Mouse (Mus musculus) myocyte (in vitro differentiated cells): Measurements from ENCODE around the gene Bcl7b. TPM values are rescaled to one million over a fixed set of nuclear protein-coding genes. Genes with fewer than 3 reads are reported as not detected.

ENCODE experiments used
- H3K27me3 ChIP-seq: one replicate; pipeline ENCODE4 v1.6.1; 2011; ENCODE audit not compliant: control insufficient read depth, insufficient read depth, insufficient read length
- H3K36me3 ChIP-seq: one replicate; pipeline ENCODE4 v1.6.1; 2011; ENCODE audit not compliant: control insufficient read depth, insufficient read depth
- H3K4me2 ChIP-seq: one replicate; pipeline ENCODE4 v1.6.1; 2011; ENCODE audit warnings: low read depth, control low read depth
- H3K4me3 ChIP-seq: one replicate; pipeline ENCODE4 v1.5.1; 2011; ENCODE audit warnings: mild to moderate bottlenecking, control low read depth, moderate library complexity
- H3K79me2 ChIP-seq: one replicate; pipeline ENCODE4 v1.6.1; 2011; ENCODE audit not compliant: control insufficient read depth, insufficient read depth
- H3ac ChIP-seq: one replicate; pipeline ENCODE4 v1.6.1; 2011; ENCODE audit not compliant: control insufficient read depth, insufficient read length
- CEBPB ChIP-seq: IDR thresholded peaks from 2 replicates; pipeline ENCODE4 v1.6.1; 2011; ENCODE audit warnings: mild to moderate bottlenecking, moderate library complexity; ENCODE audit not compliant: poor library complexity, insufficient read depth, severe bottlenecking
- E2F4 ChIP-seq: IDR thresholded peaks from one replicate; pipeline ENCODE4 v1.6.1; 2011; ENCODE audit warnings: mild to moderate bottlenecking, control low read depth, moderate library complexity; ENCODE audit not compliant: insufficient read depth
- MAX ChIP-seq: IDR thresholded peaks from one replicate; pipeline ENCODE4 v1.6.1; 2011; ENCODE audit warnings: low read depth, mild to moderate bottlenecking, control low read depth
- MYOD1 ChIP-seq, 3 experiments: IDR thresholded peaks; one replicate each; pipeline ENCODE4 v1.6.1; 2011; ENCODE audit warnings: control low read depth in 2 of 3, low read depth in 2 of 3, mild to moderate bottlenecking in 2 of 3, moderate library complexity in 1 of 3; ENCODE audit not compliant: insufficient read length in 2 of 3, control insufficient read depth in 1 of 3
- MYOG ChIP-seq, 3 experiments: IDR thresholded peaks; one replicate each; pipeline ENCODE4 v1.6.1; 2011; ENCODE audit warnings: control low read depth in 2 of 3, low read depth in 2 of 3, mild to moderate bottlenecking in 2 of 3; ENCODE audit not compliant: insufficient read length in 2 of 3, control insufficient read depth in 1 of 3, insufficient read depth in 1 of 3
- POLR2A ChIP-seq: IDR thresholded peaks from one replicate; pipeline ENCODE4 v1.6.1; 2011; ENCODE audit warnings: low read depth, mild to moderate bottlenecking, control low read depth, moderate library complexity; ENCODE audit not compliant: insufficient read length
- POLR2AphosphoS2 ChIP-seq: IDR thresholded peaks from one replicate; pipeline ENCODE4 v1.6.1; 2011; ENCODE audit warnings: low read depth, control low read depth; ENCODE audit not compliant: insufficient read length
- REST ChIP-seq: IDR thresholded peaks from one replicate; pipeline ENCODE4 v1.6.1; 2011; ENCODE audit warnings: mild to moderate bottlenecking, control low read depth, moderate library complexity; ENCODE audit not compliant: insufficient read depth, insufficient read length
- SRF ChIP-seq: IDR thresholded peaks from one replicate; pipeline ENCODE4 v1.6.1; 2011; ENCODE audit warnings: low read depth; ENCODE audit not compliant: control insufficient read depth, insufficient read length
- TCF12 ChIP-seq: IDR thresholded peaks from one replicate; pipeline ENCODE4 v1.6.1; 2011; ENCODE audit warnings: mild to moderate bottlenecking, control low read depth; ENCODE audit not compliant: poor library complexity, insufficient read depth, severe bottlenecking
- TCF3 ChIP-seq: IDR thresholded peaks from one replicate; pipeline ENCODE4 v1.6.1; 2011; ENCODE audit warnings: low read depth, control low read depth; ENCODE audit not compliant: insufficient read length
- USF1 ChIP-seq: IDR thresholded peaks from one replicate; pipeline ENCODE4 v1.6.1; 2011; ENCODE audit warnings: low read depth, mild to moderate bottlenecking, control low read depth, moderate library complexity
- polyA plus RNA-seq: library from polyadenylated mRNA; unstranded; fragments of >200 nt; fragmentation: generic; extraction: Trizol; gene quantifications from one replicate; pipeline ENCODE4 v1.2.1, GENCODE M21; 2012; ENCODE audit warnings: missing spikeins

Bcl7b gene
- polyA plus RNA-seq, 1 experiment, result 37.3 TPM

DNA sequence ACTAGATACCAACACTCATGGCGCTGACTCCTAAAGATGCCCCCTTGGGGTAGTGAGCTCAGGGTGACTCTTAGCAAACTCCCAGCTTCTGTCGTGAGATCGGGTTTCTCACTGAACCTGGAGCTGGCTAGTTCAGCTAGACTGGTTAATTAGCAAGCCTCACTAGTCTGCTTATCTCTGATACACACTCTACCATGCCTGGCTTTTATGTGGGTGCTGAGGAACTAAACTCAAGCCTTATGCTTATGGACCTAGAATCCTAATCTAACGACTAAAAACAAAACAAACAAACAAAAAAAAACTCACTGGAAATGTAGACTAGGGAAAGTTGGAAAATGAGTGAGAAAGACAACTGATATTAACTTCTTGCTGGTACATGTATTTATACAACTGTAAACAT lies 23.6 kb upstream of the Bcl7b start:
- Histone ChIP-seq H3K36me3 (no peaks in the 10 kb centered on the region), H3K4me2 (no peak overlapping the region), H3K4me3 (no peak overlapping the region), H3K79me2 (no peaks in the 10 kb centered on the region), H3ac (no peak overlapping the region), H3K27me3 (peaks cover 36% of the 10 kb centered on the region)
- TF ChIP-seq CEBPB (no peak), USF1 (no peak), MYOG (IDR thresholded peaks at IDR 0.05; ENCODE audit: control insufficient read depth in 1 of 3, insufficient read depth in 1 of 3, insufficient read length in 2 of 3, low read depth in 2 of 3) (no peak), POLR2AphosphoS2 (no peak), MAX (no peak), SRF (no peak), E2F4 (no peak), TCF12 (no peak), MYOD1 (IDR thresholded peaks at IDR 0.05; ENCODE audit: control insufficient read depth in 1 of 3, insufficient read length in 2 of 3, low read depth in 2 of 3) (no peak), POLR2A (no peak), REST (no peak), TCF3 (no peak)

DNA sequence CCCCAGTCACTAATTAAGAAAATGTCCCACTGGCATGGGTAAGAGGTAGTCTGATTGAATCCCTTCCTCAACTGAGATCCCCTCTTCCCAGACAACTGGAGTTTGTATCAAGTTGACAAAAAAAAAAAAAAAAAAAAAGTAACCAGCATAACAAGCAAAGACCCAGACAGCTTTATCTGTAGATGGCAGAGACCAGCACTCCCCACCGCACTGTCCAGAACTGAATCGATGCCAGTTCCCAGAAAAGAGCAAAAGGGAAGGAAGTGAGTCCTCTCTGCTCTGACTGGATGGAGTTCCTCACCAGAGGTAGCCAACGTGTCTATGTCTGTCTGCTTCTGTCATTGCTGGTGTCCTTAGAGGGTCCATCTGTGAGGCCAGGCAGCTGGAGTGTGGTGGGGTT lies 22.6 kb upstream of the Bcl7b start:
- TF ChIP-seq MYOG (IDR thresholded peaks at IDR 0.05; ENCODE audit: control insufficient read depth in 1 of 3, insufficient read depth in 1 of 3, insufficient read length in 2 of 3, low read depth in 2 of 3) (no peak), CEBPB (no peak), REST (no peak), USF1 (no peak), TCF12 (no peak), POLR2AphosphoS2 (no peak), E2F4 (no peak), POLR2A (no peak), SRF (no peak), MYOD1 (IDR thresholded peaks at IDR 0.05; ENCODE audit: control insufficient read depth in 1 of 3, insufficient read length in 2 of 3, low read depth in 2 of 3) (no peak), TCF3 (no peak), MAX (no peak)
- H3K36me3 ChIP-seq, result no peaks in the 10 kb centered on the region
- peaks cover 34% of the 10 kb centered on the region for H3K27me3 ChIP-seq
- H3ac ChIP-seq, result no peak overlapping the region
- peaks cover 7% of the 10 kb centered on the region for H3K79me2 ChIP-seq
- no peak overlapping the region for H3K4me3 ChIP-seq
- no peak overlapping the region for H3K4me2 ChIP-seq

DNA sequence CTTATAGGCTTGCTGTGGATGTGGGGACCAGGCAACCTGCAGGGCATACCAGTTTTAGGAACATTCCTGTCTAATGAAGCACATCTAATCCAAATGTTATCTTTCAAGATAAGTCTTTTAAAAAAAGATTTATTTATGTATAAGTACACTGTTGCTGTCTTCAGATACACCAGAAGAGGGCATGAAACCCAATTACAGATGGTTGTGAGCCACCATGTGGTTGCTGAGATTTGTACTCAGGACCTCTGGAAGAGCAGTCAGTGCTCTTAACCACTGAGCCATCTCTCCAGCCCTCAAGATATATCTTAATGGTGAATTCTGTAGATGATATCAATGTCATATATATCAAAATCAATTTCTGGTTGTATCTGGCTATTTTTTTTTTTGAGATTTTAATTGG lies 22.1 kb upstream of the Bcl7b start:
- H3K4me2 ChIP-seq, result no peak overlapping the region
- TF ChIP-seq POLR2A, result no peak
- TF ChIP-seq TCF3, result no peak
- TF ChIP-seq MAX, result no peak
- TF ChIP-seq REST, result no peak
- no peak for TF ChIP-seq TCF12
- TF ChIP-seq MYOD1 (IDR thresholded peaks at IDR 0.05; ENCODE audit: control insufficient read depth in 1 of 3, insufficient read length in 2 of 3, low read depth in 2 of 3), result no peak
- TF ChIP-seq E2F4, result no peak
- no peak for TF ChIP-seq POLR2AphosphoS2
- no peak for TF ChIP-seq SRF
- no peak for TF ChIP-seq CEBPB
- TF ChIP-seq MYOG (IDR thresholded peaks at IDR 0.05; ENCODE audit: control insufficient read depth in 1 of 3, insufficient read depth in 1 of 3, insufficient read length in 2 of 3, low read depth in 2 of 3), result no peak
- TF ChIP-seq USF1, result no peak
- H3K79me2 ChIP-seq, result peaks cover 11% of the 10 kb centered on the region
- no peaks in the 10 kb centered on the region for H3K36me3 ChIP-seq
- no peak overlapping the region for H3ac ChIP-seq
- peaks cover 31% of the 10 kb centered on the region for H3K27me3 ChIP-seq
- H3K4me3 ChIP-seq, result no peak overlapping the region

DNA sequence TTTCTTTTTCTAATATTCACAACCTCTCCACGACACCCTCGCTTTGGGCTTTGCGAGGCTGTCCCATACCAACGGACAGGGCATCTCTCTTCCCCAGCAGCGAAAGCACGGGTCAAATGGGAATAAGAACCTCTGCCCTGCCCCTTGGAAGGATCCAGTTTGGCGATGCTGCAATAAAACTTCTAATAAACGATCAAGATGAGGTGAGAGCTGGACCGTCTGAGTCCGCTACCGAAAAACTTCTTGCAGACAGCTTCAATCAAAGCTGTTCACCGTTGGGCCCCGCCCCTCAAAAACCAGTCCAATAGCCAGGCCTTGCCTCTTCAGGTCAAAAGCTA lies 19.4 kb upstream of the Bcl7b start:
- Histone ChIP-seq H3K4me3 (peak overlapping the region; percentile 65), H3K79me2 (peaks cover 19% of the 10 kb centered on the region), H3K36me3 (no peaks in the 10 kb centered on the region), H3ac (peak overlapping the region; percentile 51), H3K27me3 (peaks cover 8% of the 10 kb centered on the region), H3K4me2 (peak overlapping the region; percentile 75)
- no peak for TF ChIP-seq TCF12
- peak; percentile 50 for TF ChIP-seq POLR2A
- TF ChIP-seq E2F4, result no peak
- TF ChIP-seq SRF, result no peak
- TF ChIP-seq POLR2AphosphoS2, result peak; percentile 20
- no peak for TF ChIP-seq USF1
- no peak for TF ChIP-seq REST
- no peak for TF ChIP-seq MAX
- TF ChIP-seq MYOG (IDR thresholded peaks at IDR 0.05; ENCODE audit: control insufficient read depth in 1 of 3, insufficient read depth in 1 of 3, insufficient read length in 2 of 3, low read depth in 2 of 3), result no peak
- no peak for TF ChIP-seq MYOD1 (IDR thresholded peaks at IDR 0.05; ENCODE audit: control insufficient read depth in 1 of 3, insufficient read length in 2 of 3, low read depth in 2 of 3)
- no peak for TF ChIP-seq CEBPB
- TF ChIP-seq TCF3, result no peak
